Mouse (Mus musculus) right cerebral cortex, adult 2 months (tissue): ENCODE measurements around the gene Cntln.
A peak's percentile ranks its signal among the peaks of the same experiment; 100 is the strongest.

Experiments
- DNase-seq, 2 experiments: peaks; one replicate each; pipeline ENCODE4 v3.0.0; 2021 to 2022; ENCODE audit warnings: low spot score in 2 of 2

Cntln gene

GRCm38 (mm10) chr4:85054616-85055015 is 170.5 kb downstream of the Cntln start:
- DNase-seq, result no peak

GRCm38 (mm10) chr4:85059598-85059997 is 175.5 kb downstream of the Cntln start:
- DNase-seq, result no peak

- DNase-seq, result no peak
Measured at GRCm38 (mm10) chr4:85061676-85062075, 177.6 kb downstream of the Cntln start.

GRCm38 (mm10) chr4:85096033-85096432 is 211.9 kb downstream of the Cntln start:
- no peak for DNase-seq

GRCm38 (mm10) chr4:85096682-85097081 is 212.6 kb downstream of the Cntln start:
- DNase-seq, result peak; percentile 39 to 56

GRCm38 (mm10) chr4:85102168-85102567 is 218.1 kb downstream of the Cntln start:
- DNase-seq, result no peak

- no peak for DNase-seq
Measured at GRCm38 (mm10) chr4:85106416-85106815, 222.3 kb downstream of the Cntln start.

GRCm38 (mm10) chr4:85106961-85107360 is 222.9 kb downstream of the Cntln start:
- no peak for DNase-seq

- DNase-seq, result no peak
Measured at GRCm38 (mm10) chr4:85120271-85120670, 236.2 kb downstream of the Cntln start.

GRCm38 (mm10) chr4:85149726-85150125 is 265.6 kb downstream of the Cntln start:
- DNase-seq, result no peak

GRCm38 (mm10) chr4:85151881-85152280 is 267.8 kb downstream of the Cntln start:
- no peak for DNase-seq

GRCm38 (mm10) chr4:85154361-85154760 is 270.3 kb downstream of the Cntln start:
- no peak for DNase-seq

- no peak for DNase-seq
Measured at GRCm38 (mm10) chr4:85161156-85161555, 277.0 kb downstream of the Cntln start.

GRCm38 (mm10) chr4:85162468-85163312 is 278.6 kb downstream of the Cntln start:
- DNase-seq, result peak; percentile 63 to 74

GRCm38 (mm10) chr4:85163313-85163615 is 279.2 kb downstream of the Cntln start:
- DNase-seq, result no peak

GRCm38 (mm10) chr4:85168001-85168400 is 283.9 kb downstream of the Cntln start:
- no peak for DNase-seq

- DNase-seq, result peak; percentile 61 to 66
Measured at GRCm38 (mm10) chr4:85175466-85175865, 291.4 kb downstream of the Cntln start.

GRCm38 (mm10) chr4:85178394-85179051 is 294.4 kb downstream of the Cntln start:
- no peak for DNase-seq
